Mouse (Mus musculus): ENCODE results near the gene Calr. TPM values are rescaled to one million over a fixed set of nuclear protein-coding genes. Genes with fewer than 3 reads are reported as not detected.

Calr gene
- total and polyA plus RNA-seq, 3 experiments = 567 to 1,110 TPM; not detected in 1

- TF ChIP-seq MYC (IDR thresholded peaks at IDR 0.05; ENCODE audit: low read depth, low read length) = peak; percentile 72
- TF ChIP-seq CTCF (IDR thresholded peaks at IDR 0.05 in 2 of 3, conservative IDR thresholded peaks at IDR 0.05 in 1 of 3; ENCODE audit: control insufficient read depth in 1 of 3, insufficient read depth in 1 of 3, low read depth in 2 of 3, low read length in 3 of 3, poor library complexity in 1 of 3, severe bottlenecking in 1 of 3) = 0 out of 6 replicates have a peak, but pooled peaks of 1 of the 3 experiments have one; percentile 16
- TF ChIP-seq UBTF (IDR thresholded peaks at IDR 0.05; ENCODE audit: borderline replicate concordance, insufficient read depth, low read depth, low read length) = 0 out of 2 replicates have a peak, but pooled peaks have one; percentile 45
- TF ChIP-seq MAZ (IDR thresholded peaks at IDR 0.05; ENCODE audit: low read depth, low read length) = peak; percentile 99
These were observed at the start of gene Calr (continued) for GRCm38 (mm10) chr8:84846722-84847572.

- peaks cover 4% of the 10 kb centered on the region; the same call in 1 of the 2 replicates for H3K79me2 ChIP-seq (ENCODE audit: control insufficient read depth, insufficient read depth, low read length, poor library complexity)
- peaks cover 0 to 25% of the 10 kb centered on the region in 2 experiments; a peak in 2 of 4 replicates for H3K36me3 ChIP-seq (ENCODE audit: control insufficient read depth in 1 of 2, insufficient read depth in 2 of 2, low read length in 2 of 2)
- no peak overlapping the region for H3K9ac ChIP-seq (ENCODE audit: control insufficient read depth, low read depth, low read length, poor library complexity, severe bottlenecking)
- H3K9me3 ChIP-seq (replicated peaks; ENCODE audit: insufficient read depth, low read length) = no peaks in the 10 kb centered on the region
- peak overlapping the region in 1 of 2 experiments; percentile 25; a peak in 1 of 4 replicates for H3K4me3 ChIP-seq (ENCODE audit: control insufficient read depth in 1 of 2, insufficient read depth in 1 of 2, low read depth in 2 of 2, low read length in 2 of 2)
- H3K27ac ChIP-seq (ENCODE audit: control insufficient read depth, low read depth, low read length) = peak overlapping the region; percentile 21
- TF ChIP-seq CTCF (IDR thresholded peaks at IDR 0.05 in 2 of 3, conservative IDR thresholded peaks at IDR 0.05 in 1 of 3; ENCODE audit: control insufficient read depth in 1 of 3, insufficient read depth in 1 of 3, low read depth in 2 of 3, low read length in 3 of 3, poor library complexity in 1 of 3, severe bottlenecking in 1 of 3) = no peak
- TF ChIP-seq ETS1 (IDR thresholded peaks at IDR 0.05; ENCODE audit: low read depth, low read length) = peak; percentile 46; the same call in 1 of the 2 replicates
- 0 out of 2 replicates have a peak, but pooled peaks have one; percentile 16 for TF ChIP-seq SIN3A (IDR thresholded peaks at IDR 0.05; ENCODE audit: low read length)
- TF ChIP-seq EP300 (IDR thresholded peaks at IDR 0.05; ENCODE audit: low read depth in 1 of 2, low read length in 2 of 2) = peak in 1 of 2 experiments; percentile 14; a peak in 2 of 4 replicates
- H3K27me3 ChIP-seq (ENCODE audit: control insufficient read depth in 1 of 2, insufficient read depth in 2 of 2, low read length in 2 of 2) = no peaks in the 10 kb centered on the region
- peaks cover 21 to 39% of the 10 kb centered on the region in 2 experiments for H3K4me1 ChIP-seq (ENCODE audit: control insufficient read depth in 1 of 2, insufficient read depth in 2 of 2, low read length in 2 of 2)
- DNase-seq (ENCODE audit: low read depth, low spot score) = peak; percentile 73
These were observed 49.2 kb upstream of the Calr start for GRCm38 (mm10) chr8:84895963-84896362.

DNA sequence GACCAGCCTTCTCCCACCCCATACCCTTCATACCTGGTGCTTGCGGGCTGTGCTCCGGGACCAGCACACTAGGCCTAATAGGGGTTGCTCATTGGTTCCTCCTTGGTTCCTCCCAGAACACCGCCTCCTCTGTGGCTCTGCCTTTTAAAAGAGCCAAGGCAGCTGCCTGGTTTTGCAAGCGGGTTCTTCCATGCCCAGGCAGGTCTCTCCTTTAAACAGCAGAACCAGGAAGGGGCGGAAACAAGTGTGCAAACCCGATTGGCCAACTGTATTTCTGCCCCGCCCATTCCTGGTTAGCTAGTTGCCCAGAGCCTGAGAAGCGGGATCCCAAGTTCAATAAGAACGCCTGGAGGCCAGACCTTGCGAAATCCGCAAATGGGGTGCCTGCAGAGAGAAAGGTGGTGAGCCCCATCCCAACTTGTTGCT is 47.0 kb upstream of the Calr start, which contains the start of gene Gcdh:
Gene Gcdh, minus strand, starts transcription at position 213 of the 426 bp plus-strand sequence.
- Histone ChIP-seq H3K36me3 (ENCODE audit: control insufficient read depth in 1 of 2, insufficient read depth in 2 of 2, low read length in 2 of 2) (peaks cover 0 to 18% of the 10 kb centered on the region in 2 experiments; a peak in 2 of 4 replicates), H3K4me3 (ENCODE audit: control insufficient read depth in 1 of 2, insufficient read depth in 1 of 2, low read depth in 2 of 2, low read length in 2 of 2) (peak within 1 kb of the TSS; percentile 55 to 76), H3K4me1 (ENCODE audit: control insufficient read depth in 1 of 2, insufficient read depth in 2 of 2, low read length in 2 of 2) (peaks cover 10 to 27% of the 10 kb centered on the region in 2 experiments), H3K27ac (ENCODE audit: control insufficient read depth, low read depth, low read length) (peak within 1 kb of the TSS; percentile 24), H3K9ac (ENCODE audit: control insufficient read depth, low read depth, low read length, poor library complexity, severe bottlenecking) (peak within 1 kb of the TSS; percentile 72), H3K9me3 (replicated peaks; ENCODE audit: insufficient read depth, low read length) (no peaks in the 10 kb centered on the region), H3K79me2 (ENCODE audit: control insufficient read depth, insufficient read depth, low read length, poor library complexity) (peaks cover 4% of the 10 kb centered on the region; the same call in 1 of the 2 replicates), H3K27me3 (ENCODE audit: control insufficient read depth in 1 of 2, insufficient read depth in 2 of 2, low read length in 2 of 2) (no peaks in the 10 kb centered on the region)
- peak; percentile 98 for DNase-seq (ENCODE audit: low read depth, low spot score)
- TF ChIP-seq CTCF (IDR thresholded peaks at IDR 0.05 in 2 of 3, conservative IDR thresholded peaks at IDR 0.05 in 1 of 3; ENCODE audit: control insufficient read depth in 1 of 3, insufficient read depth in 1 of 3, low read depth in 2 of 3, low read length in 3 of 3, poor library complexity in 1 of 3, severe bottlenecking in 1 of 3) (no peak), TCF12 (IDR thresholded peaks at IDR 0.05; ENCODE audit: low read depth, low read length) (no peak), ZNF384 (IDR thresholded peaks at IDR 0.05; ENCODE audit: low read depth, low read length) (no peak), EP300 (IDR thresholded peaks at IDR 0.05; ENCODE audit: low read depth in 1 of 2, low read length in 2 of 2) (no peak), NRF1 (IDR thresholded peaks at IDR 0.05; ENCODE audit: insufficient read depth, low read depth, low read length, poor library complexity, severe bottlenecking) (no peak), KAT2A (conservative IDR thresholded peaks at IDR 0.05; ENCODE audit: low read depth, low read length) (no peak), POLR2AphosphoS5 (IDR thresholded peaks at IDR 0.05; ENCODE audit: borderline replicate concordance, low read depth, low read length) (no peak), MYC (IDR thresholded peaks at IDR 0.05; ENCODE audit: low read depth, low read length) (no peak), UBTF (IDR thresholded peaks at IDR 0.05; ENCODE audit: borderline replicate concordance, insufficient read depth, low read depth, low read length) (peak; percentile 73; the same call in 1 of the 2 replicates), ZMIZ1 (IDR thresholded peaks at IDR 0.05; ENCODE audit: low read depth, low read length) (peak; percentile 55; the same call in 1 of the 2 replicates), MAFK (IDR thresholded peaks at IDR 0.05; ENCODE audit: borderline replicate concordance, low read depth, low read length) (no peak), POLR2A (IDR thresholded peaks at IDR 0.05; ENCODE audit: control insufficient read depth in 1 of 2, insufficient read depth in 1 of 2, low read depth in 1 of 2, low read length in 2 of 2, poor library complexity in 1 of 2) (peak in 1 of 2 experiments; percentile 61; a peak in 2 of 4 replicates), RCOR1 (IDR thresholded peaks at IDR 0.05; ENCODE audit: low read depth, low read length) (no peak), MAZ (IDR thresholded peaks at IDR 0.05; ENCODE audit: low read depth, low read length) (no peak), TBP (IDR thresholded peaks at IDR 0.05; ENCODE audit: low read depth, low read length) (peak; percentile 68), GABPA (IDR thresholded peaks at IDR 0.05; ENCODE audit: low read depth, low read length) (no peak), USF1 (IDR thresholded peaks at IDR 0.05; ENCODE audit: low read depth, low read length) (no peak), E2F4 (IDR thresholded peaks at IDR 0.05; ENCODE audit: borderline replicate concordance, low read depth, low read length) (no peak), SIN3A (IDR thresholded peaks at IDR 0.05; ENCODE audit: low read length) (peak; percentile 100), ZKSCAN1 (IDR thresholded peaks at IDR 0.05; ENCODE audit: low read depth, low read length) (no peak), CHD1 (IDR thresholded peaks at IDR 0.05; ENCODE audit: low read depth, low read length) (no peak)
